Mouse (Mus musculus) heart, embryonic 11.5 days (tissue): ENCODE measurements around the gene Osbpl10. TPM values are rescaled to one million over a fixed set of nuclear protein-coding genes. Genes with fewer than 3 reads are reported as not detected.

Experiments
- ATAC-seq: fragments of 200-750 bp; cut with Nextera tagmentation; replicated peaks from 2 replicates; pipeline ENCODE4 v1.8.0; 2017; ENCODE audit warnings: moderate library complexity; ENCODE audit not compliant: insufficient number of reproducible peaks, low FRiP score, low TSS enrichment
- H3K27ac ChIP-seq: fragments of 300-500 bp; sonication (generic); 2 replicates; pipeline ENCODE4 v1.5.1; 2014; ENCODE audit warnings: mild to moderate bottlenecking, low read depth, low read length
- H3K27me3 ChIP-seq: fragments of 300-500 bp; sonication (generic); 2 replicates; pipeline ENCODE4 v1.6.1; 2014; ENCODE audit warnings: mild to moderate bottlenecking, low read length, mixed read lengths; ENCODE audit not compliant: control insufficient read depth, insufficient read depth
- H3K36me3 ChIP-seq: fragments of 300-500 bp; sonication (generic); 2 replicates; pipeline ENCODE4 v1.6.1; 2014; ENCODE audit warnings: mild to moderate bottlenecking, low read length, moderate library complexity, mixed read lengths; ENCODE audit not compliant: control insufficient read depth, insufficient read depth
- H3K4me1 ChIP-seq: fragments of 300-500 bp; sonication (generic); 2 replicates; pipeline ENCODE4 v1.6.1; 2014; ENCODE audit warnings: low read length; ENCODE audit not compliant: control insufficient read depth, insufficient read depth
- H3K4me2 ChIP-seq: fragments of 300-500 bp; sonication (generic); 2 replicates; pipeline ENCODE4 v1.6.1; 2014; ENCODE audit warnings: mild to moderate bottlenecking, moderate library complexity
- H3K4me3 ChIP-seq: fragments of 300-500 bp; sonication (generic); 2 replicates; pipeline ENCODE4 v1.5.1; 2014; ENCODE audit warnings: low read depth, low read length
- H3K9ac ChIP-seq: fragments of 300-500 bp; sonication (generic); 2 replicates; pipeline ENCODE4 v1.6.1; 2014; ENCODE audit warnings: mild to moderate bottlenecking, low read depth, low read length, moderate library complexity
- H3K9me3 ChIP-seq: fragments of 300-500 bp; sonication (generic); replicated peaks from 2 replicates; pipeline ENCODE4 v1.6.1; 2016; ENCODE audit warnings: low read length; ENCODE audit not compliant: control insufficient read depth
- WGBS: fragments of 180-500 bp; shearing (Covaris S2); extraction: QIAGEN DNeasy Blood & Tissue Kit; methylation state at CpG from one replicate; pipeline ENCODE4 v1.1.7; 2014; ENCODE audit not compliant: insufficient replicate concordance; 5-methylcytosine and 5-hydroxymethylcytosine counted together
- polyA plus RNA-seq: library from polyadenylated mRNA; unstranded; fragments of >200 nt; fragmentation: Nextera tagmentation; extraction: Ambion mirVana; gene quantifications from 2 replicates; pipeline ENCODE4 v1.2.1, GENCODE M21; 2014

The Osbpl10 gene
- polyA plus RNA-seq, 1 experiment from 2014 or later, result 1.6 TPM

DNA sequence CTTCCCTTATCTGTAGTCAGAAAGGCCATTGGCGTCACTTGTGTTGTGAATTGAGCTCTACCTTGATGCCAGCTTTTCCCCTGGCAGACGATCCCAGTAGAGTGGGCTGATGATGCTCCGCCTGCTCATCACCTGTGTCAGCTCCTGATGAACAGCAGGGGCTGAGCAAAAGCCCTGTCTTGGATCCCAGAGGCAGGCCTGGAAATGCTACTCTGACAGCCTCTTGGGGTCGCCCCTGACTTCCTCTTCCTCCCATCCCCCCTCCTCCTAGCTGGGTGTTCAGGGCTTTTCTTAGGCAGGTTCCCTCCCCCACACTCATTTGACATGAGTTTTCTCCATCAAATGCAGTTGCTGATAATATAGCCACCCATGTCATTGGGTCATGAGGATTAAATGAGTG, 250.8 kb downstream of the Osbpl10 start:
- H3K9ac ChIP-seq, result no peak overlapping the region
- no peak overlapping the region for H3K4me2 ChIP-seq
- H3K27me3 ChIP-seq, result no peaks in the 10 kb centered on the region
- peaks cover 10% of the 10 kb centered on the region for H3K4me1 ChIP-seq
- H3K27ac ChIP-seq, result no peak overlapping the region
- H3K4me3 ChIP-seq, result no peak overlapping the region
- no peaks in the 10 kb centered on the region for H3K9me3 ChIP-seq
- 53% methylated on average over 4 of the region's 4 CpGs for WGBS
- ATAC-seq, result no peak
- H3K36me3 ChIP-seq, result no peaks in the 10 kb centered on the region

DNA sequence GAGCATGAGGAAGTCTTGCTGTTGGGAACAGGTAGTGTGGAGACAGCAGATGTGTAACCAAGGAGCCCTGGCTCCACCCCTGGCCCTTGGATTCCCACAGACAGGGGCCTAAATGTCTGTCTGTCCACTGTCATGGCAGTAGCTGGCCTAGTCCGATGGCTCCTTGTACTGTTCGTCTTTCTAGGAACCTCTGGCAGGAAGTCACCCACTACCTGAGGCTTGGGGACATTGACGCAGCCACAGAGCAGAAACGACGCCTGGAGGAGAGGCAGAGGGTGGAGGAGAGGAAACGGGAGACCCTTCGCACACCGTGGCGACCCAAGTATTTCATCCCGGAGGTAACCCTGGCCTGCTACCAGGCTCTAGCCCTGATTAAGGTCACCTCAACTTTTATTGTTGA, 251.3 kb downstream of the Osbpl10 start:
- no peak for ATAC-seq
- Histone ChIP-seq H3K27ac (no peak overlapping the region), H3K36me3 (no peaks in the 10 kb centered on the region), H3K4me2 (no peak overlapping the region), H3K9ac (no peak overlapping the region), H3K4me3 (no peak overlapping the region), H3K9me3 (no peaks in the 10 kb centered on the region), H3K27me3 (no peaks in the 10 kb centered on the region), H3K4me1 (peaks cover 10% of the 10 kb centered on the region)
- 75% methylated on average over 10 of the region's 10 CpGs for WGBS

DNA sequence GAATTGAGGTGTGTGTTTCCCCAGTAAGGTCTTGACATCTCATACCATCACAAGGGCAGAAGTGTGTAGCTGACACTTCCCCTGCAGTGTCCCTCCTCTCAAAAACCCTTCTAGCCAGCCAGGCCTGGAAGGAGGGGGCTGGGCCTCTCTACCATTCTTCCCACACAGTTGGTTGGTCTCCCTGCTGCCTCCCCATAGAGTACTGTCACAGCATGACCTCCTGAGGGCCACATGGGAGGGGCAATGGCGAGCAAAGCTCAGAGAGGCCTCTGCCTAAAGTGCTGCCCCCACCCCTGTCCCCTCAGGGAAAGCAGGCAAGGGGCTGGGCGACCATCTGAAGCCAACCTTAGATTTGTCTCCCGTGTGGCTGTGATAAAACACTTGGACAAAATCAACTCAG, 251.8 kb downstream of the Osbpl10 start:
- H3K36me3 ChIP-seq, result no peaks in the 10 kb centered on the region
- no peak overlapping the region for H3K9ac ChIP-seq
- 27% methylated on average over 3 of the region's 3 CpGs for WGBS
- no peak overlapping the region for H3K4me2 ChIP-seq
- peaks cover 10% of the 10 kb centered on the region for H3K4me1 ChIP-seq
- H3K27ac ChIP-seq, result no peak overlapping the region
- no peak overlapping the region for H3K4me3 ChIP-seq
- H3K9me3 ChIP-seq, result no peaks in the 10 kb centered on the region
- no peaks in the 10 kb centered on the region for H3K27me3 ChIP-seq
- no peak for ATAC-seq

DNA sequence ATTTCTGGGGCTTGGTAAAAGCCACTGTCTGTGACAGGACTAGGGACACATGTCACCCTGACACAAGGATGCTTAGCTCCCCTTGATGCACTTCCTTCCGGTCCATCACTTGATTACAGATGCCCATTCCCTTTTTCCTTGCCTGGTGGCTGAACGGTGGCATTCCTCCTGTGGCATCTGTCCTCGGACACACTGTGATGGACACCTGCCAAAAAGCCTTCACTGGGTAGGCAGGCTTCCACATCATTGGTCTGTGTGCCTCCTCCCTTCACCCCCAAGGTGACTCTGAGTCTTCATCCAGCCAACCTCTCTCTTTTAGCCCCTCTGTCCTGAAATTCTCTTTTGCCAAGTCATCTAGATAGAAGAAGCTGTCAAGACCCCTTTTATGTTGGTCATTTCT, 253.1 kb downstream of the Osbpl10 start:
- Histone ChIP-seq H3K4me1 (peaks cover 10% of the 10 kb centered on the region), H3K27me3 (no peaks in the 10 kb centered on the region), H3K4me3 (no peak overlapping the region), H3K9me3 (no peaks in the 10 kb centered on the region), H3K4me2 (no peak overlapping the region), H3K27ac (no peak overlapping the region), H3K36me3 (no peaks in the 10 kb centered on the region), H3K9ac (no peak overlapping the region)
- whole genome bisulfite sequencing, result 88% methylated on average over 3 of the region's 3 CpGs
- ATAC-seq, result no peak

DNA sequence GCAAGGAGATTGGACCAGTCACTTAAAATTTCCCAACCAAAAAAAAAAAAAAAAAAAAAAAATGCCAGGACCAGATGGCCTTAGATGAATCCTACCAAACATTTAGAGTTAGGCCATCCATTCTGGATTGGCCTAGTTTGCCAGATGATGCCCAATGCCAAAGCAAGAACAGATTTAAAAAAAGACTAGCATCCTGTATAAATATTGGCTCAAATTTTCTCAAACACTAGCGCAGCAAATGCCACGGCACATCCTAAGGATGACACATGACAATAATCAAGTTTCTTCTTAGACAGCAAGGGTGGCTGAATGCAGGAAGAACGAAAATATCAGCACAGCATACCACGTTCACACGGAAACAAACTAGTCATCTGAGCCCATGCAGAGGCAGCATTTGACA, 255.4 kb downstream of the Osbpl10 start:
- H3K27me3 ChIP-seq, result no peaks in the 10 kb centered on the region
- H3K4me1 ChIP-seq, result peaks cover 10% of the 10 kb centered on the region
- no peaks in the 10 kb centered on the region for H3K9me3 ChIP-seq
- H3K4me3 ChIP-seq, result no peak overlapping the region
- no peak overlapping the region for H3K9ac ChIP-seq
- no peak for ATAC-seq
- no peak overlapping the region for H3K4me2 ChIP-seq
- H3K36me3 ChIP-seq, result no peaks in the 10 kb centered on the region
- no peak overlapping the region for H3K27ac ChIP-seq
- 80% methylated on average over 5 of the region's 5 CpGs for WGBS

DNA sequence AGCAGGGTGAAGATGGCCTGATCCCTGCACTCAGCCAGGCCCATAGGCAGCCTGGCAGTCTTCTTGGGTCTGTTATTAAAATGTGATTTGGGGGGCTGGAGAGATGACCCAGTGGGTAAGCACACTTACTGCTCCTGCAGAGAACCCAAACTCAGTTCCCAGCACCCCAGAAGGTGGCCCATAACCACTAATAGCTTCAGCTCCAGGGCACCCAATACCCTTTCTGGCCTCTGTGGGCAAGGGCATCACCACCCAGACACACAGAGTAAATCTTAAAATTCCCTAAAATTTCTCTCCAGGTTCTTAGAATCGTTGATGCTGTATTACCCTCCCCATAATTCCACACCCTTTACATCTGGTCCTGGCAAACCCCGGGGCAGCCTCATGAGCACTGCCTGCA, 256.2 kb downstream of the Osbpl10 start:
- 90% methylated on average over 2 of the region's 2 CpGs for WGBS
- peaks cover 7% of the 10 kb centered on the region for H3K4me1 ChIP-seq
- H3K27me3 ChIP-seq, result no peaks in the 10 kb centered on the region
- no peak overlapping the region for H3K4me2 ChIP-seq
- ATAC-seq, result no peak
- H3K36me3 ChIP-seq, result no peaks in the 10 kb centered on the region
- no peaks in the 10 kb centered on the region for H3K9me3 ChIP-seq
- H3K4me3 ChIP-seq, result no peak overlapping the region
- H3K27ac ChIP-seq, result no peak overlapping the region
- H3K9ac ChIP-seq, result no peak overlapping the region

DNA sequence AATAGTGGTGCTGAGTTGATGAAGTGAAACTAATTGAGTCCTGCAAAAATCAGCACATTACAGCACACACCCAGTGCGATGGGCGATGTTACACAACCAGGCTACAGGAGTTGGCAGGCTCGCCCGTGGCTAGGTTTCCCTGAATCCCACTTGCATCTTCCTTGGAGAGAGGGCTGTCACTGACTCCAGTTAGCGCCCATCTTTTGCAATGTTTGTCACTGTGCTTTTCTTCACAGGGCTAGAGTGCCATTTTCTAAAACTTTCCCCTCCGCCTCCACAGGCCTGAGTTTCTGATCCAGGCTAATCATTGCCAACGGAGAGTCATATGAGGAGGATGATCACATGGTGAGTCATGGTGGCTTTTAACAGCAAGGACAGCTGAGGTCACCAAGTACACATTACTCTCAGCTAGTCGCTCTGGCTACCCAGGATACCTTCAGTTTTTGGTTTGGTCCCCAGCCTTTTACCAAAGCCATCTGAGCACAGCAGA, 258.0 kb downstream of the Osbpl10 start:
- Histone ChIP-seq H3K4me3 (no peak overlapping the region), H3K27ac (no peak overlapping the region), H3K4me2 (no peak overlapping the region), H3K9me3 (no peaks in the 10 kb centered on the region), H3K36me3 (peaks cover 12% of the 10 kb centered on the region), H3K9ac (no peak overlapping the region), H3K4me1 (no peaks in the 10 kb centered on the region), H3K27me3 (no peaks in the 10 kb centered on the region)
- WGBS, result 83% methylated on average over 8 of the region's 8 CpGs
- no peak for ATAC-seq

DNA sequence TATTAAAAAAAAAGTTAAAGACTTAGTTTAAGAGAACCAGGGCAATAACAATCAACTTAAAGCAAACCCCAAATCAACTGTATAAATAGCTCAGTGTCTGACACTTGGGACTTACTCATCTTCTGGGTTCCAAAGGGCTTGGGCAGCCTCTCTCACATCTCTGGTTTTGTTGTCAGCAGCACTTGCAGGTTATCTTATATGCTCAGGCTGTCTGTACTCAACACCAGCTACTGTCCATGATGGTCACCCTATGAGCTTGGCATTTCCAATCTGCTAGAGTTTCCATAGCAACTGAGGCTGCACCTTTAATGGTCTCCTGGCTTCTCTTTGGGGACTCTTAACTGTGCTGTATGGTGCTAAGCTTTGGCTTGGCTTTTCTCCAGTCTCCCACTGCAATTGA, 259.6 kb downstream of the Osbpl10 start:
- H3K36me3 ChIP-seq, result peaks cover 21% of the 10 kb centered on the region
- no peaks in the 10 kb centered on the region for H3K27me3 ChIP-seq
- H3K4me3 ChIP-seq, result no peak overlapping the region
- no peak overlapping the region for H3K27ac ChIP-seq
- H3K9me3 ChIP-seq, result no peaks in the 10 kb centered on the region
- H3K4me1 ChIP-seq, result no peaks in the 10 kb centered on the region
- no peak for ATAC-seq
- H3K4me2 ChIP-seq, result no peak overlapping the region
- H3K9ac ChIP-seq, result no peak overlapping the region

DNA sequence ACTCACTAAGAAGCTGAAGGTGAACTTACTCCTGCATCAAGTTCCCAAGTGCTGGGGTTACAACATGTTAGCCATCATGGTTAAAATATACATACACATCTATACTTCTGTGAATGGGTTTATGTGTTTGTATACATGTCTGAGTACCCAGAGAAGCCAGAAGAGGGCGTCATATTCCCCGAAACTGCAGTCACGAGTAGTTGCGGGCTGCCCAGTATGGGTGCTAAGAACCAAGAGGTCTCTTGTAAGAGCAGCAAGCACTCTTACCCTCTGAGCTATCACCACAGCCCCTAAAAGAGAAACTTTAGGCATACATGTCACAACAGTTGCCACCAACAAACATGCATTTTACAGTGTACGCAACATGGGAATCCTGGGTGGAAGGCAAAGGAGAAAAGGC, 261.5 kb downstream of the Osbpl10 start:
- WGBS, result 96% methylated on average over 5 of the region's 5 CpGs
- Histone ChIP-seq H3K27me3 (no peaks in the 10 kb centered on the region), H3K36me3 (peaks cover 32% of the 10 kb centered on the region), H3K27ac (no peak overlapping the region), H3K4me2 (no peak overlapping the region), H3K4me3 (no peak overlapping the region), H3K4me1 (no peaks in the 10 kb centered on the region), H3K9me3 (no peaks in the 10 kb centered on the region), H3K9ac (no peak overlapping the region)
- ATAC-seq, result no peak
